In the genomic region with DNA sequence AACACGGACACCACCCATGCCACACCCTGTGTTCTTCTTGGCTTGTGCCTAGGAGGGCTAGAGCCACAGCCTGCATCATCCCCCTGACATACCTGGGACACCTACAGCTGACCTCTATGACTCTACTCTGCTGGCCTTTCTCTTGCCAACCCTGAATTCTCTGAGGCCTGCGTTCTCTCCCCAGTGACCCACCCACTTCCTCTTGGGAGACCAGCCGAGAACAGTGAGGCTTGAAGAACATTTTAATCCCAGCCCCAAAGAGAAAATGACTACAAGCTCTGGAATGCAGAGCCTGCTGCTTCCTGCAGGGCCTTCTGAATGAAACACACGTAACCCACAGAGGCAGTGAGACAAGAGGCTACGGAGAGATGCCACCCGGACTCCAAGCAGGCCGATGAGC, we compare ENCODE assay signal across 8 mouse cellular contexts.
DNase-seq lines count a peak whose midpoint lies in the region; ATAC-seq and TF ChIP-seq lines count a peak whose summit lies in the region.

No protein-coding gene starts in this region.

- H3K4me1 ChIP-seq in forebrain, postnatal 0 days (ENCODE audit: insufficient read depth) = 0 out of 2 replicates have a peak, but pooled peaks cover 2% of the 10 kb centered on the region
- peaks cover 37% of the 10 kb centered on the region for H3K4me1 ChIP-seq in forebrain, embryonic 13.5 days
- peaks cover 50% of the 10 kb centered on the region for H3K4me1 ChIP-seq in heart, embryonic 10.5 days
- peaks cover 16% of the 10 kb centered on the region for H3K4me1 ChIP-seq in stomach, postnatal 0 days (replicated peaks; ENCODE audit: control insufficient read depth, insufficient read depth)

- in situ Hi-C loops in Patski (cut with MboI; ENCODE audit: low pct_unique_long_range_greater_than_20kb) = no loop called here

- H3K4me3 ChIP-seq in forebrain, postnatal 0 days (ENCODE audit: low read depth, low read length) = no peak overlapping the region
- H3K4me3 ChIP-seq in forebrain, embryonic 13.5 days = no peak overlapping the region
- no peak overlapping the region for H3K4me3 ChIP-seq in heart, embryonic 10.5 days
- no peak overlapping the region for H3K4me3 ChIP-seq in stomach, postnatal 0 days (ENCODE audit: low read depth, low read length)

- H3K9ac ChIP-seq in forebrain, postnatal 0 days = no peak overlapping the region
- H3K9ac ChIP-seq in forebrain, embryonic 13.5 days = no peak overlapping the region
- H3K9ac ChIP-seq in stomach, postnatal 0 days (ENCODE audit: low read length) = no peak overlapping the region

- H3K4me2 ChIP-seq in forebrain, postnatal 0 days (ENCODE audit: low read depth) = no peak overlapping the region
- H3K4me2 ChIP-seq in forebrain, embryonic 13.5 days = no peak overlapping the region
- no peak overlapping the region for H3K4me2 ChIP-seq in stomach, postnatal 0 days (replicated peaks; ENCODE audit: low read depth)

- no peaks in the 10 kb centered on the region for H3K27me3 ChIP-seq in forebrain, postnatal 0 days (ENCODE audit: insufficient read depth, low read length)
- no peaks in the 10 kb centered on the region for H3K27me3 ChIP-seq in forebrain, embryonic 13.5 days
- no peaks in the 10 kb centered on the region for H3K27me3 ChIP-seq in Patski
- H3K27me3 ChIP-seq in heart, embryonic 10.5 days (ENCODE audit: insufficient read depth, poor library complexity, severe bottlenecking) = no peaks in the 10 kb centered on the region
- no peaks in the 10 kb centered on the region for H3K27me3 ChIP-seq in stomach, postnatal 0 days (ENCODE audit: control insufficient read depth, insufficient read depth, low read length)

- no peak for DNase-seq in forebrain, postnatal 0 days
- peak; percentile 83 for DNase-seq in Patski (ENCODE audit: low read depth, low spot score)
- no peak for DNase-seq in heart, embryonic 10.5 days (ENCODE audit: low spot score)
- peak; percentile 60 to 75 for DNase-seq in kidney, postnatal 36 days
- no peak for DNase-seq in stomach, postnatal 0 days (ENCODE audit: low spot score)
- DNase-seq in cerebellum, adult 18-20 months = no peak
- no peak for DNase-seq in cerebellum, postnatal 25 days

- CTCF ChIA-PET in Patski (lab: Charles Lee) = interaction anchor here (1.4 kb wide), 1 partner anchor 15 kb away, joined by 3 read pairs; no protein-coding TSS in a partner anchor

- no peaks in the 10 kb centered on the region for H3K9me3 ChIP-seq in forebrain, postnatal 0 days (ENCODE audit: low read length)
- no peaks in the 10 kb centered on the region for H3K9me3 ChIP-seq in forebrain, embryonic 13.5 days (replicated peaks)
- H3K9me3 ChIP-seq in heart, embryonic 10.5 days = no peaks in the 10 kb centered on the region
- no peaks in the 10 kb centered on the region for H3K9me3 ChIP-seq in stomach, postnatal 0 days (ENCODE audit: control insufficient read depth, low read length)

- peak overlapping the region; percentile 50; the same call in 1 of the 2 replicates for H3K27ac ChIP-seq in forebrain, postnatal 0 days (ENCODE audit: low read depth, low read length)
- no peak overlapping the region for H3K27ac ChIP-seq in forebrain, embryonic 13.5 days
- peak overlapping the region; percentile 65 for H3K27ac ChIP-seq in heart, embryonic 10.5 days
- peak overlapping the region; percentile 83 for H3K27ac ChIP-seq in stomach, postnatal 0 days (replicated peaks)

- no peak for TF ChIP-seq CTCF in forebrain, postnatal 0 days (IDR thresholded peaks at IDR 0.05; ENCODE audit: low read depth)
- no peak for TF ChIP-seq CTCF in Patski (IDR thresholded peaks at IDR 0.05)
- TF ChIP-seq CTCF in stomach, postnatal 0 days (IDR thresholded peaks at IDR 0.05; ENCODE audit: low read depth) = peak; percentile 19; the same call in 1 of the 2 replicates

- no peaks in the 10 kb centered on the region for H3K36me3 ChIP-seq in forebrain, postnatal 0 days (ENCODE audit: insufficient read depth)
- H3K36me3 ChIP-seq in forebrain, embryonic 13.5 days (ENCODE audit: poor library complexity, severe bottlenecking) = no peaks in the 10 kb centered on the region
- H3K36me3 ChIP-seq in heart, embryonic 10.5 days = no peaks in the 10 kb centered on the region
- H3K36me3 ChIP-seq in stomach, postnatal 0 days (ENCODE audit: control insufficient read depth, insufficient read depth, low read length) = no peaks in the 10 kb centered on the region

- WGBS in forebrain, postnatal 0 days = 23% methylated on average over 7 of the region's 7 CpGs
- WGBS in forebrain, embryonic 13.5 days = 31% methylated on average over 7 of the region's 7 CpGs
- 32% methylated on average over 7 of the region's 7 CpGs for WGBS in heart, embryonic 10.5 days
- 24% methylated on average over 7 of the region's 7 CpGs for WGBS in stomach, postnatal 0 days

- no peak for TF ChIP-seq EP300 in stomach, postnatal 0 days (optimal IDR thresholded peaks at IDR 0.05)

- POLR2A ChIA-PET in Patski (lab: Charles Lee) = interaction anchor here (0.6 to 1.3 kb wide), 5 partner anchors 10 to 97 kb away, joined by 3 to 7 read pairs (median 4); no protein-coding TSS in a partner anchor

- ATAC-seq in forebrain, postnatal 0 days = no peak
- ATAC-seq in forebrain, embryonic 13.5 days = no peak
- peak; percentile 94 for ATAC-seq in Patski
- peak; percentile 69 for ATAC-seq in stomach, postnatal 0 days (ENCODE audit: low FRiP score, low TSS enrichment)

Comparison
In these comparisons a context has a peak if more than half of its experiments do, and no peak if none do; other contexts are left out.
1. ATAC-seq: peak in Patski (single experiment) and stomach, postnatal 0 days (single experiment); none in forebrain, postnatal 0 days (single experiment) and forebrain, embryonic 13.5 days (single experiment).
2. DNase-seq: peak in Patski (single experiment) and kidney, postnatal 36 days (2 of 2); none in forebrain, postnatal 0 days (single experiment), heart, embryonic 10.5 days (single experiment), stomach, postnatal 0 days (single experiment), cerebellum, adult 18-20 months (0 of 2) and cerebellum, postnatal 25 days (0 of 2).